Mouse (Mus musculus): ENCODE measurements around the gene Snx13.

Gene Snx13

GRCm38 (mm10) chr12:35192426-35192769 lies 145.4 kb downstream of the Snx13 start:
- DNase-seq = no peak

Measured in kidney, postnatal 14 days (tissue).